In genomic region chr16:38307221-38307605, GRCm38 (mm10) we compare ENCODE assay signal across 16 mouse cellular contexts. TPM values are rescaled to one million over a fixed set of nuclear protein-coding genes. Genes with fewer than 3 reads are reported as not detected.
DNase-seq lines count a peak whose midpoint lies in the region; ATAC-seq lines count a peak whose summit lies in the region.
"Had no signal": no experiment of that assay in that cellular context is flagged by ENCODE, and none has a peak within 500 bp of the region (broad histone marks: within the 10 kb centered on the region; RNA-seq: fewer than 3 reads in every experiment).

No protein-coding gene starts in this region.

- H3K27me3 ChIP-seq in hindbrain, embryonic 13.5 days = no peaks in the 10 kb centered on the region
- no peaks in the 10 kb centered on the region for H3K27me3 ChIP-seq in hindbrain, embryonic 10.5 days (ENCODE audit: insufficient read depth, poor library complexity, severe bottlenecking)
- H3K27me3 ChIP-seq in hindbrain, embryonic 16.5 days (replicated peaks; ENCODE audit: control insufficient read depth, insufficient read depth, low read length) = no peaks in the 10 kb centered on the region
- no peaks in the 10 kb centered on the region for H3K27me3 ChIP-seq in midbrain, embryonic 15.5 days (replicated peaks)
- H3K27me3 ChIP-seq: forebrain, embryonic 15.5 days; heart, embryonic 15.5 days; hindbrain, embryonic 15.5 days had no signal

- 25% methylated on average over 5 of the region's 5 CpGs for WGBS in hindbrain, embryonic 13.5 days
- 44% methylated on average over 5 of the region's 5 CpGs for WGBS in hindbrain, embryonic 10.5 days
- WGBS in hindbrain, embryonic 16.5 days = 46% methylated on average over 5 of the region's 5 CpGs
- 29% methylated on average over 5 of the region's 5 CpGs for WGBS in midbrain, embryonic 15.5 days

- H3K4me1 ChIP-seq in hindbrain, embryonic 13.5 days (replicated peaks) = peaks cover 18% of the 10 kb centered on the region
- H3K4me1 ChIP-seq in hindbrain, embryonic 10.5 days (replicated peaks) = peaks cover 25% of the 10 kb centered on the region
- no peaks in the 10 kb centered on the region for H3K4me1 ChIP-seq in hindbrain, embryonic 16.5 days (ENCODE audit: control insufficient read depth, insufficient read depth, low read depth, low read length)
- peaks cover 17% of the 10 kb centered on the region for H3K4me1 ChIP-seq in midbrain, embryonic 15.5 days
- H3K4me1 ChIP-seq: forebrain, embryonic 15.5 days; heart, embryonic 15.5 days; hindbrain, embryonic 15.5 days had no signal

- H3K9ac ChIP-seq in hindbrain, embryonic 13.5 days = no peak overlapping the region
- no peak overlapping the region for H3K9ac ChIP-seq in hindbrain, embryonic 16.5 days (ENCODE audit: low read depth, low read length)
- no peak overlapping the region for H3K9ac ChIP-seq in midbrain, embryonic 15.5 days
- H3K9ac ChIP-seq: forebrain, embryonic 15.5 days; heart, embryonic 15.5 days; hindbrain, embryonic 15.5 days had no signal

- H3K4me2 ChIP-seq in hindbrain, embryonic 13.5 days = no peak overlapping the region
- H3K4me2 ChIP-seq in hindbrain, embryonic 16.5 days (ENCODE audit: low read length) = no peak overlapping the region
- peak overlapping the region; percentile 26; the same call in 1 of the 2 replicates for H3K4me2 ChIP-seq in midbrain, embryonic 15.5 days
- H3K4me2 ChIP-seq: forebrain, embryonic 15.5 days; heart, embryonic 15.5 days had no signal

- no peak overlapping the region for H3K27ac ChIP-seq in hindbrain, embryonic 13.5 days
- H3K27ac ChIP-seq in hindbrain, embryonic 10.5 days = no peak overlapping the region
- no peak overlapping the region for H3K27ac ChIP-seq in hindbrain, embryonic 16.5 days (ENCODE audit: low read depth, low read length)
- H3K27ac ChIP-seq in midbrain, embryonic 15.5 days = peak overlapping the region; percentile 47; the same call in 1 of the 2 replicates
- H3K27ac ChIP-seq: forebrain, embryonic 15.5 days; heart, embryonic 15.5 days; hindbrain, embryonic 15.5 days had no signal

- no peak for DNase-seq in hindbrain, embryonic 10.5 days (ENCODE audit: low spot score)
- DNase-seq in R1 (ENCODE audit: low read depth, low spot score) = peak; percentile 18
- no peak for DNase-seq in cerebellum, adult 8-10 months
- no peak for DNase-seq in spleen, postnatal 4 days (ENCODE audit: low spot score in 2 of 2)
- DNase-seq: layer of hippocampus, adult 9-11 months; lung, adult 18-20 months had no signal

- no peak overlapping the region for H3K4me3 ChIP-seq in hindbrain, embryonic 13.5 days
- no peak overlapping the region for H3K4me3 ChIP-seq in hindbrain, embryonic 10.5 days
- H3K4me3 ChIP-seq in hindbrain, embryonic 16.5 days (ENCODE audit: low read length) = no peak overlapping the region
- no peak overlapping the region for H3K4me3 ChIP-seq in midbrain, embryonic 15.5 days
- H3K4me3 ChIP-seq: forebrain, embryonic 15.5 days; heart, embryonic 15.5 days; hindbrain, embryonic 15.5 days had no signal

- no peaks in the 10 kb centered on the region for H3K9me3 ChIP-seq in hindbrain, embryonic 13.5 days
- no peaks in the 10 kb centered on the region for H3K9me3 ChIP-seq in hindbrain, embryonic 10.5 days
- no peaks in the 10 kb centered on the region for H3K9me3 ChIP-seq in hindbrain, embryonic 16.5 days (ENCODE audit: control insufficient read depth, low read length)
- no peaks in the 10 kb centered on the region for H3K9me3 ChIP-seq in midbrain, embryonic 15.5 days
- H3K9me3 ChIP-seq: forebrain, embryonic 15.5 days; heart, embryonic 15.5 days; hindbrain, embryonic 15.5 days had no signal

- 0 out of 2 replicates have a peak, but pooled peaks have one; percentile 52 for ATAC-seq in hindbrain, embryonic 13.5 days (ENCODE audit: low FRiP score)
- ATAC-seq in hindbrain, embryonic 16.5 days = peak; percentile 30; the same call in 1 of the 2 replicates
- ATAC-seq in midbrain, embryonic 15.5 days (replicated peaks) = 0 out of 2 replicates have a peak, but pooled peaks have one; percentile 38
- ATAC-seq: activated CD4-positive, CD25-positive, alpha-beta regulatory T cell, adult 4 months had no signal

- H3K36me3 ChIP-seq in hindbrain, embryonic 13.5 days = no peaks in the 10 kb centered on the region
- H3K36me3 ChIP-seq in hindbrain, embryonic 10.5 days = no peaks in the 10 kb centered on the region
- H3K36me3 ChIP-seq in hindbrain, embryonic 16.5 days (ENCODE audit: control insufficient read depth, insufficient read depth, low read length) = no peaks in the 10 kb centered on the region
- no peaks in the 10 kb centered on the region for H3K36me3 ChIP-seq in midbrain, embryonic 15.5 days (replicated peaks)
- H3K36me3 ChIP-seq: forebrain, embryonic 15.5 days; heart, embryonic 15.5 days; hindbrain, embryonic 15.5 days had no signal

RNA-seq across cellular contexts. Expression of gene Nr1i2, which starts 12.6 kb away (rescaled TPM):
- polyA plus RNA-seq in hindbrain, embryonic 13.5 days (2015; fragmentation: Nextera tagmentation; extraction: Ambion mirVana) = 0.09 TPM in 1 of 2 replicates, not detected in the other
- polyA plus RNA-seq in hindbrain, embryonic 10.5 days (2016; fragmentation: Nextera tagmentation; extraction: Ambion mirVana) = not detected in 2 replicates
- polyA plus RNA-seq in hindbrain, embryonic 16.5 days (2015; fragmentation: Nextera tagmentation; extraction: Ambion mirVana) = not detected in 2 replicates
- 0.08 TPM in 1 of 2 replicates, not detected in the other for polyA plus RNA-seq in midbrain, embryonic 15.5 days (2015; fragmentation: Nextera tagmentation; extraction: Ambion mirVana)
- polyA plus RNA-seq: activated CD4-positive, CD25-positive, alpha-beta regulatory T cell, adult 4 months; cerebellum, adult 2 months; cortical plate, adult 2 months; forebrain, embryonic 15.5 days; heart, embryonic 15.5 days; hindbrain, embryonic 15.5 days had no signal

RNA-seq across cellular contexts. Expression of gene Maats1, which starts 34.7 kb away (rescaled TPM):
- 0.74 and 1.8 TPM in 2 replicates for polyA plus RNA-seq in hindbrain, embryonic 13.5 days (2015; fragmentation: Nextera tagmentation; extraction: Ambion mirVana)
- polyA plus RNA-seq in hindbrain, embryonic 10.5 days (2016; fragmentation: Nextera tagmentation; extraction: Ambion mirVana) = 0.60 and 2.0 TPM in 2 replicates
- polyA plus RNA-seq in hindbrain, embryonic 16.5 days (2015; fragmentation: Nextera tagmentation; extraction: Ambion mirVana) = 1.6 and 1.7 TPM in 2 replicates
- polyA plus RNA-seq in midbrain, embryonic 15.5 days (2015; fragmentation: Nextera tagmentation; extraction: Ambion mirVana) = 1.1 and 1.5 TPM in 2 replicates
- polyA plus RNA-seq: liver, adult 2 months had no signal

RNA-seq across cellular contexts. Expression of gene Cox17, which starts 39.6 kb away (rescaled TPM):
- polyA plus RNA-seq in hindbrain, embryonic 13.5 days (2015; fragmentation: Nextera tagmentation; extraction: Ambion mirVana) = 98.7 and 106 TPM in 2 replicates
- 142 and 146 TPM in 2 replicates for polyA plus RNA-seq in hindbrain, embryonic 10.5 days (2016; fragmentation: Nextera tagmentation; extraction: Ambion mirVana)
- polyA plus RNA-seq in hindbrain, embryonic 16.5 days (2015; fragmentation: Nextera tagmentation; extraction: Ambion mirVana) = 65.3 and 71.9 TPM in 2 replicates
- polyA plus RNA-seq in midbrain, embryonic 15.5 days (2015; fragmentation: Nextera tagmentation; extraction: Ambion mirVana) = 75.4 and 77.9 TPM in 2 replicates

RNA-seq across cellular contexts. Expression of gene Gm21987, which starts 39.6 kb away (rescaled TPM):
- polyA plus RNA-seq in hindbrain, embryonic 13.5 days (2015; fragmentation: Nextera tagmentation; extraction: Ambion mirVana) = not detected in 2 replicates
- not detected in 2 replicates for polyA plus RNA-seq in hindbrain, embryonic 10.5 days (2016; fragmentation: Nextera tagmentation; extraction: Ambion mirVana)
- polyA plus RNA-seq in hindbrain, embryonic 16.5 days (2015; fragmentation: Nextera tagmentation; extraction: Ambion mirVana) = not detected in 2 replicates
- polyA plus RNA-seq in midbrain, embryonic 15.5 days (2015; fragmentation: Nextera tagmentation; extraction: Ambion mirVana) = 0.77 TPM in 1 of 2 replicates, not detected in the other
- polyA plus RNA-seq: activated CD4-positive, CD25-positive, alpha-beta regulatory T cell, adult 4 months; cerebellum, adult 2 months; cortical plate, adult 2 months; forebrain, embryonic 15.5 days; hindbrain, embryonic 15.5 days; liver, adult 2 months had no signal

RNA-seq across cellular contexts. Expression of gene Popdc2, which starts 54.8 kb away (rescaled TPM):
- 0.49 and 0.61 TPM in 2 replicates for polyA plus RNA-seq in hindbrain, embryonic 13.5 days (2015; fragmentation: Nextera tagmentation; extraction: Ambion mirVana)
- polyA plus RNA-seq in hindbrain, embryonic 10.5 days (2016; fragmentation: Nextera tagmentation; extraction: Ambion mirVana) = 0.68 and 1.6 TPM in 2 replicates
- 0.68 and 0.69 TPM in 2 replicates for polyA plus RNA-seq in hindbrain, embryonic 16.5 days (2015; fragmentation: Nextera tagmentation; extraction: Ambion mirVana)
- polyA plus RNA-seq in midbrain, embryonic 15.5 days (2015; fragmentation: Nextera tagmentation; extraction: Ambion mirVana) = 0.57 and 1.4 TPM in 2 replicates
